Mouse (Mus musculus) testis, adult 2 months (tissue): Measurements from ENCODE around the gene Trim45. TPM values are rescaled to one million over a fixed set of nuclear protein-coding genes. Genes with fewer than 3 reads are reported as not detected.

ENCODE experiments used
- H3K27ac ChIP-seq: fragments of 200-500 bp; 2 replicates; pipeline ENCODE4 v1.5.1; 2012; ENCODE audit warnings: low read depth, low read length; ENCODE audit not compliant: control insufficient read depth, insufficient read depth
- H3K27me3 ChIP-seq: fragments of 200-500 bp; 2 replicates; pipeline ENCODE4 v1.6.1; 2012; ENCODE audit warnings: mild to moderate bottlenecking, low read length, moderate library complexity; ENCODE audit not compliant: control insufficient read depth, insufficient read depth
- H3K36me3 ChIP-seq: fragments of 200-500 bp; 2 replicates; pipeline ENCODE4 v1.6.1; 2012; ENCODE audit warnings: mild to moderate bottlenecking, low read length; ENCODE audit not compliant: control insufficient read depth, insufficient read depth
- H3K4me1 ChIP-seq: fragments of 200-500 bp; 2 replicates; pipeline ENCODE4 v1.6.1; 2012; ENCODE audit warnings: low read length; ENCODE audit not compliant: control insufficient read depth, insufficient read depth
- H3K4me3 ChIP-seq: fragments of 200-500 bp; 2 replicates; pipeline ENCODE4 v1.5.1; 2012; ENCODE audit warnings: low read depth, mild to moderate bottlenecking, low read length, moderate library complexity, mixed read lengths; ENCODE audit not compliant: control insufficient read depth
- CTCF ChIP-seq: fragments of 200-500 bp; IDR thresholded peaks from 2 replicates; pipeline ENCODE4 v1.5.1; 2012; ENCODE audit warnings: low read depth, mild to moderate bottlenecking, inconsistent platforms, low read length, moderate library complexity; ENCODE audit not compliant: control insufficient read depth, insufficient read depth, insufficient replicate concordance
- POLR2A ChIP-seq: fragments of 200-500 bp; IDR thresholded peaks from 2 replicates; pipeline ENCODE4 v1.6.1; 2012; ENCODE audit warnings: low read depth, mild to moderate bottlenecking, inconsistent platforms, low read length, moderate library complexity; ENCODE audit not compliant: control insufficient read depth
- polyA plus RNA-seq: library from polyadenylated mRNA; depleted of rRNA; stranded (reverse); fragments of >200 nt; gene quantifications from 2 replicates; pipeline ENCODE4 v1.2.3, GENCODE M21; 2012; rRNA removed

The Trim45 gene
- polyA plus RNA-seq, 1 experiment, result 33.7 TPM

DNA sequence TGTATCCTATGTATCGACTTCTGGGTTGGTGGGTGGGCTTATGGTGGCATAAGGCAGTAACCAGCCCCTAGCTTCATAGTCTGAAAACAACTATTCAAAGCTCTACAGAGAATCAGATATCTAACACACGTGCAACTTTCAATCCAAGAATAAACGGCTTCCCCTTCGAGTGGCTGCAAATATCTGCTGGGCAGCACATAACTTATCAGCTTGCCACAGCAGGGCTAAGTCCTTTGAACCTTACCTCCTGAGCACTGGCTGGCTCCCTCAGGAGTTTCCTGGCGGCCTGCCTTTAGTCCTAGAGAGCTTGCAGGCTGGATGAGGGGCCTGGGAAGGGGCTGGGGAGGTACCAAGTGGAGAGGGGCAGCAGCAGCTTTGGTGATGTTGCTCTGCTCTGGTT is 39.0 kb downstream of the Trim45 start:
- TF ChIP-seq POLR2A (no peak), CTCF (no peak)
- Histone ChIP-seq H3K27ac (no peak overlapping the region), H3K36me3 (peaks cover 1% of the 10 kb centered on the region; the same call in 1 of the 2 replicates), H3K4me1 (no peaks in the 10 kb centered on the region), H3K4me3 (no peak overlapping the region), H3K27me3 (no peaks in the 10 kb centered on the region)

DNA sequence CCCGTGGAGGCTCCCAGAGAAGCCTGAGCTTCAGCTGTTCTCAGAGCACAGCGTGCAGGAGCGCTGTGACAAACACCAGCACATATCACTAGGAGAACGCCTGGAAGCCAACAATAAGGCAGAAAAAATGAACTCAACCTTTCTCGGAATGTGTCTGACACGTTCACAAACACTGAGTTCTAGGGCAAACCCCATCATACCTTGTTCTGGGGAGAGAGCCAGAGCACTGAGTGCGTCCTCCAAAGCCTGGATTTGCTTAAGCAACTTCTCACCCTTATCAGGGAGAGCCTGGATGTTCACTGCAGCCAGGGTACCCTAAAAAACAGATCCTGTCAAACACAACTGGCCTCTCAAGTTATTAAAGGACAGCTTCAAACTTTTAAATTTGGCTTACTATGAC is 39.5 kb downstream of the Trim45 start:
- Histone ChIP-seq H3K27me3 (no peaks in the 10 kb centered on the region), H3K4me1 (no peaks in the 10 kb centered on the region), H3K4me3 (no peak overlapping the region), H3K27ac (no peak overlapping the region), H3K36me3 (peaks cover 1% of the 10 kb centered on the region; the same call in 1 of the 2 replicates)
- no peak for TF ChIP-seq CTCF
- no peak for TF ChIP-seq POLR2A

DNA sequence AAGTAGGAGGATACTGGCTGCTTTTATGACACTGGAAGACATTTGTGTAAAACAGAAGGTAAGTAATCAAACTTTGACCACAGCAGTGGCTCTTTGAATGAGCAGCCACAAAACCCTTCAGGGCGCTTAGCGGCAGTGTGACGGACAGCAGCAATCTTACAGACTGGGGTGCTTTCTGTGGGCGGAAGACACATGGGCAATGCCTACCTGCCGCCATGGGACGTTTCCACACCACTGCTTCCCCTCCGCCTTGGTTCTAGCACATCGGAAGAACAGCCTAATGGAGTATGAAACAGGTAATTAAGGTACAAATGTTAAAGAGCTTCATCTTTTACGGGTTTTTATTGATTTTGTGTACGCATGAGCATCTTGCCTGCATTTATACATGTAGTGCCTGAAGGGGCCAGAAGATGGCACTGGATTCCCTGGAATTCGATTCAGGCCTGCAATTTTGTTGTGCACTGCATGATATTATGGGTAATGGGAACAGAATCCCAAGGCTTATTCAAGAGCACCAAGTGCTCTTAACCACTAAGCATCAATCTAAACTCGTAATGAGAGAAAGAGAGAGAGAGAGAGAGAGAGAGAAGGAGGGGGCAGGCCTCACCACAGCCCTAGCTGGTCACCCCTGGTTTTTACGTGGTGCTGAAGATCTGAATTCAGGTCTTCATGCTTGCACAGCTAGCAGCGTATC is 42.0 kb downstream of the Trim45 start:
- no peak overlapping the region for H3K4me3 ChIP-seq
- TF ChIP-seq CTCF, result no peak
- TF ChIP-seq POLR2A, result no peak
- no peaks in the 10 kb centered on the region for H3K4me1 ChIP-seq
- H3K27me3 ChIP-seq, result no peaks in the 10 kb centered on the region
- no peak overlapping the region for H3K27ac ChIP-seq
- H3K36me3 ChIP-seq, result peaks cover 1% of the 10 kb centered on the region; the same call in 1 of the 2 replicates

DNA sequence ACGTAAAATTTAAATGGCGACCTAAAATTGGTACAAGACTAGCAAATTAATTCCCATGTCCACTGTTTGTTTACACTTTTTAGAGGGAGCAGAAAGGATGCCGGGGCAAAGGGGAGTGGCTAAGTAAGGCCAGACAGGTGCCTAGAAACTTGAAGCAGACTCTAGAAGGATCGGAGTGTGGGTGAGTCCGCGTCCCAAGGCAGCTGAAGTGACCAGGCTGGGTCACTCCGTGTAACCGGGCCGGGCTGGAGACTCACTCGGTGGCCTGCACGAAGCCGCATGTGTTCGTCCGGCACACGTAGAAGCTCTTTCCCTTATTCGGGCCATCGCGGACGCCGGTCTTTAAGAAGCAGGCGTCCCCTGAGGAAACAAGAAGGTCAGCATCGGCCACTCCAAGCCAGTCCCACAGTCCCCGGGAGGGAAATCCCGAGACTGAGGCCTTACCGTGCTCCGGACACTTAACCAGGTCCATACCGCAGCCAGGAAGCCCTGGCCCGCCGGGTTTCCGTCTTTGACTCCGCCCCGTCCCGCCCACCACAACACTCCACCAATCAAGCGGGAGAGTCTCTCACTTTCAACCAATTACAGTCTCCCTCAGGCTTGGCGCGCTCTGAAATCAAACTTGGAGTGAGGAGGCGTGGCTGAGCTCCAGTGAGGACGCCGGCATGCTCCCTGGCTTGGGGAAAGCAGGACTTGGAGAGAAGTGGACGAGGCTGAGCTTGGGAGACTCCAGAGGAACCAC is 47.3 kb downstream of the Trim45 start, which contains the start of gene Ttf2:
Gene Ttf2 (minus strand): TSS at position 488 of the 742 bp plus-strand sequence.
- Histone ChIP-seq H3K27me3 (no peaks in the 10 kb centered on the region), H3K36me3 (no peaks in the 10 kb centered on the region), H3K27ac (peak within 1 kb of the TSS; percentile 27; the same call in 1 of the 2 replicates), H3K4me1 (peaks cover 2% of the 10 kb centered on the region), H3K4me3 (peak within 1 kb of the TSS; percentile 94)
- TF ChIP-seq POLR2A (peak; percentile 83), CTCF (no peak)

DNA sequence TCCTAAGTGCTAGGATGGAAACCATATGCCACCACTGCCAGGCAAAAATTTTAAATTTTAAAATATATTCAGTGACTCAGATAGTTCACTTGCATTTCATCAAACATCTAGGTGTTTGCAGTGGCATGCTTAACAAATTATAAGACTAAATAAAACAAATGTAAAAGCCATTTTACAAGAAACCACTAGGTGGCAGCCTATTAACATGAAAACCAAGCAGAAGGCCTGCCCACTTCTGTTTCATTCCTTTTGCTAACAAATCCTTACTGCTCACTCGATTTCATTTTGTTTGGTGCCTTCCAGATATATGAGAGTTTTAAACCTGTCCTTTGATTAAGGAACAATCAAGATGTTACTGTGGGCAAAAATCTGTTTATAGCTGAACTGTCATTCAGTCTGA is 51.9 kb downstream of the Trim45 start:
- no peaks in the 10 kb centered on the region for H3K36me3 ChIP-seq
- H3K4me3 ChIP-seq, result no peak overlapping the region
- peaks cover 2% of the 10 kb centered on the region for H3K4me1 ChIP-seq
- H3K27me3 ChIP-seq, result no peaks in the 10 kb centered on the region
- TF ChIP-seq POLR2A (no peak), CTCF (no peak)
- no peak overlapping the region for H3K27ac ChIP-seq

DNA sequence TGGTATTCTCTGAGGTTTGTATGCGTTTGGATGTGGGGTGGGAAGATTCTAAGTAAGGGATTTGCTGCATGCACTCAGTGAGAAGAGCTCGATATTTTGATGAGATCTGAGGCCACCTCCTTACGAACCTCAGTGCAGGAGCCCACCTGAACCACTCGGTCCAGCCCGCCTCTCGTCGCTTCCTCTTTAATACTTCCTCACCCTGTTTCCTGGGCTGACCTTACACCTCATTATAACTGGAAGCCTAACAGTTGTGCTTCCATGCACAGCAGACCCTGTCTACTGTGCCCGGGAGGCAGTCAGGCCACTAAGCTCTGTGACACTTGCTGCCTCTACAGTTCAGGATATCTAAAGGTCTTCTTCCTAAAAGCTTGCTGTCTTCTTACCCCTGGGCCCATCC is 57.3 kb downstream of the Trim45 start:
- Histone ChIP-seq H3K4me3 (no peak overlapping the region), H3K36me3 (no peaks in the 10 kb centered on the region), H3K4me1 (no peaks in the 10 kb centered on the region), H3K27ac (no peak overlapping the region), H3K27me3 (no peaks in the 10 kb centered on the region)
- no peak for TF ChIP-seq CTCF
- TF ChIP-seq POLR2A, result no peak

Other genes with a start within 250 kb of the Trim45 start
- 9.8 and 12.0 TPM in 2 replicates for gene Man1a2, start 236.7 kb upstream of the Trim45 start, polyA plus RNA-seq
- gene Vtcn1, start 96.7 kb upstream of the Trim45 start, polyA plus RNA-seq, result 1.3 TPM in 2 replicates
- 2.7 and 3.0 TPM in 2 replicates for gene Ttf2, start 47.5 kb downstream of the Trim45 start, polyA plus RNA-seq
- not detected in 2 replicates for gene Cd101, start 107.4 kb downstream of the Trim45 start, polyA plus RNA-seq
- gene Ptgfrn, start 188.1 kb downstream of the Trim45 start, polyA plus RNA-seq, result 1.0 and 1.2 TPM in 2 replicates